Mouse (Mus musculus): ENCODE results near the gene Top3b. TPM values are rescaled to one million over a fixed set of nuclear protein-coding genes. Genes with fewer than 3 reads are reported as not detected.
A peak's percentile ranks its signal among the peaks of the same experiment; 100 is the strongest.

The Top3b gene
- total RNA-seq, 1 experiment = 140 TPM

- Histone ChIP-seq H3K9me3 (ENCODE audit: control insufficient read depth, insufficient read depth, low read depth, low read length) (no peaks in the 10 kb centered on the region), H3K27ac (ENCODE audit: insufficient read depth, low read depth, low read length, poor library complexity, severe bottlenecking) (peak overlapping the region; percentile 100), H3K36me3 (ENCODE audit: control insufficient read depth, insufficient read depth, low read length, poor library complexity, severe bottlenecking) (no peaks in the 10 kb centered on the region), H3K4me1 (ENCODE audit: control insufficient read depth in 2 of 2, insufficient read depth in 2 of 2, low read length in 2 of 2, poor library complexity in 1 of 2) (peaks cover 12 to 16% of the 10 kb centered on the region in 2 experiments), H3K4me3 (ENCODE audit: insufficient read depth in 1 of 2, low read depth in 1 of 2, low read length in 2 of 2, poor library complexity in 1 of 2, severe bottlenecking in 1 of 2) (no peak overlapping the region), H3K9ac (ENCODE audit: insufficient read depth, low read depth, low read length, poor library complexity, severe bottlenecking) (no peak overlapping the region)
- TF ChIP-seq CHD2 (IDR thresholded peaks at IDR 0.05; ENCODE audit: low read depth, low read length) = no peak; the same call in 1 of the 2 replicates
- DNase-seq (ENCODE audit: low read depth, low spot score) = peak; percentile 93
- in situ Hi-C loops (cut with MboI; ENCODE audit: low sequenced_read_pairs in 2 of 2, unreplicated experiment in 2 of 2) = no loop called here
Observed at GRCm38 (mm10) chr16:16865696-16866561, 4.6 kb upstream of the Top3b start.

GRCm38 (mm10) chr16:16870241-16870616 is 307 bp upstream of the Top3b start:
- Histone ChIP-seq H3K27ac (ENCODE audit: insufficient read depth, low read depth, low read length, poor library complexity, severe bottlenecking) (peak overlapping the region; percentile 24; the same call in 1 of the 2 replicates), H3K9me3 (ENCODE audit: control insufficient read depth, insufficient read depth, low read depth, low read length) (no peaks in the 10 kb centered on the region), H3K9ac (ENCODE audit: insufficient read depth, low read depth, low read length, poor library complexity, severe bottlenecking) (no peak overlapping the region; the same call in 1 of the 2 replicates), H3K36me3 (ENCODE audit: control insufficient read depth, insufficient read depth, low read length, poor library complexity, severe bottlenecking) (peaks cover 7% of the 10 kb centered on the region; the same call in 1 of the 2 replicates), H3K4me1 (ENCODE audit: control insufficient read depth in 2 of 2, insufficient read depth in 2 of 2, low read length in 2 of 2, poor library complexity in 1 of 2) (peaks cover 6 to 9% of the 10 kb centered on the region in 2 experiments), H3K4me3 (ENCODE audit: insufficient read depth in 1 of 2, low read depth in 1 of 2, low read length in 2 of 2, poor library complexity in 1 of 2, severe bottlenecking in 1 of 2) (peak overlapping the region; percentile 83 to 90)
- in situ Hi-C loops (cut with MboI; ENCODE audit: low sequenced_read_pairs in 2 of 2, unreplicated experiment in 2 of 2) = no loop called here
- no peak for TF ChIP-seq HCFC1 (IDR thresholded peaks at IDR 0.05; ENCODE audit: borderline replicate concordance, insufficient read depth, low read length)
- no peak for TF ChIP-seq CHD2 (IDR thresholded peaks at IDR 0.05; ENCODE audit: low read depth, low read length)
- TF ChIP-seq MAFK (IDR thresholded peaks at IDR 0.05; ENCODE audit: insufficient read depth, low read depth, low read length) = no peak
- TF ChIP-seq ZNF384 (IDR thresholded peaks at IDR 0.05; ENCODE audit: low read depth, low read length) = no peak
- TF ChIP-seq ZC3H11A (IDR thresholded peaks at IDR 0.05; ENCODE audit: borderline replicate concordance, low read depth, low read length) = no peak
- no peak for DNase-seq (ENCODE audit: low read depth, low spot score)

GRCm38 (mm10) chr16:16879025-16879424 is 8.5 kb downstream of the Top3b start:
- H3K36me3 ChIP-seq (ENCODE audit: control insufficient read depth, insufficient read depth, low read length, poor library complexity, severe bottlenecking) = peaks cover 61% of the 10 kb centered on the region

DNA sequence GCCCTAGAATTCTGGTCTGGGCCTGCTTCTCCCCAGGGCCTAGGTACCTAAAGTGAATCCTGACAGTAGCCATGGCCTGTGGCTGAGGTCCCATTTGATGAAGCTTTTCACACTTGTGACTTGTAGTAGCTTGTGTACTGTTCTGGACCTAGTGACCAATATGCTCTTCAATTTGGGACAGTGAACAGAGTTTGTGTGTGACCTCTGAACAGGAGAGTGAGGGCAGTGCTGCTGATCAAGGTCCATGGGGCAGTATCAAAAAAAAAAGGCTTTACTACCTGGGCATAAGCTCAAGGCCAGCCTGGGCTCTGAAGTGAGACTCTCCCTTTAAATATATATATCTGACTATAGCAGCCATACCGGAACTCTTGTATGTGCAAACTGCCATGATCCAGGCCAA is 17.8 kb downstream of the Top3b start:
- H3K4me1 ChIP-seq (ENCODE audit: control insufficient read depth in 2 of 2, insufficient read depth in 2 of 2, low read length in 2 of 2, poor library complexity in 1 of 2) = peaks cover 0 to 4% of the 10 kb centered on the region in 2 experiments; a peak in 1 of 4 replicates
- H3K36me3 ChIP-seq (ENCODE audit: control insufficient read depth, insufficient read depth, low read length, poor library complexity, severe bottlenecking) = peaks cover 93% of the 10 kb centered on the region
- no peak overlapping the region for H3K4me3 ChIP-seq (ENCODE audit: insufficient read depth in 1 of 2, low read depth in 1 of 2, low read length in 2 of 2, poor library complexity in 1 of 2, severe bottlenecking in 1 of 2)
- no peak overlapping the region for H3K9ac ChIP-seq (ENCODE audit: insufficient read depth, low read depth, low read length, poor library complexity, severe bottlenecking)
- H3K9me3 ChIP-seq (ENCODE audit: control insufficient read depth, insufficient read depth, low read depth, low read length) = no peaks in the 10 kb centered on the region
- no peak for TF ChIP-seq MAFK (IDR thresholded peaks at IDR 0.05; ENCODE audit: insufficient read depth, low read depth, low read length)
- TF ChIP-seq CHD2 (IDR thresholded peaks at IDR 0.05; ENCODE audit: low read depth, low read length) = no peak
- TF ChIP-seq ZNF384 (IDR thresholded peaks at IDR 0.05; ENCODE audit: low read depth, low read length) = no peak
- no peak for TF ChIP-seq HCFC1 (IDR thresholded peaks at IDR 0.05; ENCODE audit: borderline replicate concordance, insufficient read depth, low read length)
- no peak for TF ChIP-seq ZC3H11A (IDR thresholded peaks at IDR 0.05; ENCODE audit: borderline replicate concordance, low read depth, low read length)
- no peak overlapping the region for H3K27ac ChIP-seq (ENCODE audit: insufficient read depth, low read depth, low read length, poor library complexity, severe bottlenecking)
- in situ Hi-C loops (cut with MboI; ENCODE audit: low sequenced_read_pairs in 2 of 2, unreplicated experiment in 2 of 2) = no loop called here
- DNase-seq (ENCODE audit: low read depth, low spot score) = no peak

More at GRCm38 (mm10) chr16:16879025-16879424, 8.5 kb downstream of the Top3b start:
- TF ChIP-seq CHD2 (IDR thresholded peaks at IDR 0.05; ENCODE audit: low read depth, low read length) = no peak
- TF ChIP-seq HCFC1 (IDR thresholded peaks at IDR 0.05; ENCODE audit: borderline replicate concordance, insufficient read depth, low read length) = no peak
- no peak for TF ChIP-seq MAFK (IDR thresholded peaks at IDR 0.05; ENCODE audit: insufficient read depth, low read depth, low read length)
- Histone ChIP-seq H3K9me3 (ENCODE audit: control insufficient read depth, insufficient read depth, low read depth, low read length) (no peaks in the 10 kb centered on the region), H3K9ac (ENCODE audit: insufficient read depth, low read depth, low read length, poor library complexity, severe bottlenecking) (no peak overlapping the region), H3K27ac (ENCODE audit: insufficient read depth, low read depth, low read length, poor library complexity, severe bottlenecking) (no peak overlapping the region), H3K4me3 (ENCODE audit: insufficient read depth in 1 of 2, low read depth in 1 of 2, low read length in 2 of 2, poor library complexity in 1 of 2, severe bottlenecking in 1 of 2) (no peak overlapping the region), H3K4me1 (ENCODE audit: control insufficient read depth in 2 of 2, insufficient read depth in 2 of 2, low read length in 2 of 2, poor library complexity in 1 of 2) (no peaks in the 10 kb centered on the region)
- DNase-seq (ENCODE audit: low read depth, low spot score) = no peak
- in situ Hi-C loops (cut with MboI; ENCODE audit: low sequenced_read_pairs in 2 of 2, unreplicated experiment in 2 of 2) = no loop called here
